Mouse (Mus musculus) kidney, embryonic 15.5 days (tissue): ENCODE measurements around the gene Ryk. TPM values are rescaled to one million over a fixed set of nuclear protein-coding genes. Genes with fewer than 3 reads are reported as not detected.

Experiments used
- ATAC-seq: fragments of 200-750 bp; cut with Nextera tagmentation; replicated peaks from 2 replicates; pipeline ENCODE4 v1.8.0; 2017; ENCODE audit warnings: moderate TSS enrichment; ENCODE audit not compliant: low FRiP score
- H3K27ac ChIP-seq: fragments of 300-500 bp; sonication (generic); 2 replicates; pipeline ENCODE4 v1.5.1; 2015; ENCODE audit warnings: mild to moderate bottlenecking, inconsistent platforms
- H3K27me3 ChIP-seq: fragments of 300-500 bp; sonication (generic); 2 replicates; pipeline ENCODE4 v1.6.1; 2015; ENCODE audit warnings: inconsistent platforms
- H3K36me3 ChIP-seq: fragments of 300-500 bp; sonication (generic); 2 replicates; pipeline ENCODE4 v1.6.1; 2015; ENCODE audit warnings: inconsistent platforms
- H3K4me1 ChIP-seq: fragments of 300-500 bp; sonication (generic); 2 replicates; pipeline ENCODE4 v1.6.1; 2015; ENCODE audit warnings: inconsistent platforms
- H3K4me2 ChIP-seq: fragments of 300-500 bp; sonication (generic); 2 replicates; pipeline ENCODE4 v1.6.1; 2015; ENCODE audit warnings: moderate library complexity, mild to moderate bottlenecking, inconsistent platforms
- H3K4me3 ChIP-seq: fragments of 300-500 bp; sonication (generic); replicated peaks from 2 replicates; pipeline ENCODE4 v1.5.1; 2015; ENCODE audit warnings: mild to moderate bottlenecking, inconsistent platforms
- H3K9ac ChIP-seq: fragments of 300-500 bp; sonication (generic); 2 replicates; pipeline ENCODE4 v1.6.1; 2015; ENCODE audit warnings: mild to moderate bottlenecking, inconsistent platforms
- H3K9me3 ChIP-seq: fragments of 300-500 bp; sonication (generic); replicated peaks from 2 replicates; pipeline ENCODE4 v1.6.1; 2016; ENCODE audit warnings: inconsistent platforms
- WGBS: fragments of 180-500 bp; shearing (Covaris S2); methylation state at CpG from one replicate; pipeline ENCODE4 v1.1.7; 2015; ENCODE audit warnings: mixed read lengths; 5-methylcytosine and 5-hydroxymethylcytosine counted together
- polyA plus RNA-seq: library from polyadenylated mRNA; unstranded; fragments of >200 nt; fragmentation: Nextera tagmentation; extraction: Ambion mirVana; gene quantifications from 2 replicates; pipeline ENCODE4 v1.2.1, GENCODE M21; 2015

The Ryk gene
- 19.7 and 19.8 TPM in 2 replicates for polyA plus RNA-seq

DNA sequence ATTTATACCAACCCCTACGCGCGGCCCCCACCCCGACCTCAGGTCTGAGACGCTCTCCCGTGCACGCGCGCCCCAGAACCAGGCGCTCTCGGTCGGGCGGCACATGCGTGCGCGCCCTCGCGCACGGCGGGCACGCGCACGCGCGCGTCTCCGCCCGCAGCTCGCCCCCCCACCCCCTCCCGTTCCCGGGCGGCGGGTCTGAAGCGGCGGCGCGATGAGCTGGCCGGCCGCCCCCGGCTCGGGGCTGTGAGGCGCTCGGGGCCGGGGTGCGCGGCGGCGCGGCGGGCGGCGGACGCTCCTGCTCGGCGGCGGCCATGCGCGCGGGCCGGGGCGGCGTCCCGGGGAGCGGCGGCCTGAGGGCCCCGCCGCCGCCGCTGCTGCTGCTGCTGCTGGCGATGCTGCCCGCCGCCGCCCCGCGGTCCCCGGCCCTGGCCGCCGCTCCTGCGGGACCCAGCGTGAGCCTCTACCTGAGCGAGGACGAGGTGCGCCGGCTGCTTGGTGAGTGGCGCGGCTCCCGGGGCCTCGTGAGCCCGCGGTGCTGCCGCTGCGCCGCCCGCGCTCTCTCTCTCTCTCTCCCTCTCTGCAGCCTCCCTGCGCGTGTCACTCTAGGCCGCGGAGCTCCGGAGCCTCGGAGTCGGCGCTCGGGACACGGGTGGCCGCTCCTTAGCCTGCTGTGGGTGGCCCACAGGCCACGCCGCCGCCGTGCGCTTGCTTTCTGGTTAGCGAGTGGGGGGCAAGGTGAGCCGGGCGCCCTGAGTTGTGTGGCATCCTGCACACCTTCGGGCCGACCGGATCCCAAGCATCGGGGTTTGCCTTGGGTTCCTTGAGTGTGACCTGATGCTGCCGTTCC, at the start of gene Ryk:
Gene Ryk (plus strand): TSS at position 176 of the 850 bp plus-strand sequence.
- WGBS, result under 1% methylated on average over 117 of the region's 119 CpGs
- Histone ChIP-seq H3K9ac (peak within 1 kb of the TSS; percentile 94), H3K4me2 (peak within 1 kb of the TSS; percentile 71), H3K4me3 (peak within 1 kb of the TSS; percentile 79), H3K27me3 (no peaks in the 10 kb centered on the region), H3K27ac (peak within 1 kb of the TSS; percentile 92), H3K9me3 (no peaks in the 10 kb centered on the region), H3K36me3 (no peaks in the 10 kb centered on the region), H3K4me1 (peaks cover 59% of the 10 kb centered on the region)
- peak; percentile 82 for ATAC-seq

DNA sequence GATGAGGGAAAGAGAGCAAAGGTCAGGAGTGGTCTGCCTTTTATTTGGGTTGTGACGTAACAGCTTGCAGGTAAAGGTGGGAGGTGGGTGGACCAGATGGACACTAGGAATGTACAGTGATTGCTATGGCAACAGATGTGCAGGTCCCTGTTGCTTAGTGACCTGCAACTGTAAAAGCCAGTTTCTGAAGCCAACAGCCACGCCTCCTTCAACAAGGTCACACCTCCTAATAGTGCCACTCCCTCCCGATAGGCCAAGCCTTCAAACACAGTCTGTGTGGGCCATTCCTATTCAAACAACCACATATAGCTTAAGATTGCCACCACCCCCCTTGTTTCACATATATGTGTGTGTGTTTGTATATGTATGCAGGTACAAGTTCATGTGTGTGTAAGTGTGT, 45.2 kb upstream of the Ryk start:
- peaks cover 11% of the 10 kb centered on the region; the same call in 1 of the 2 replicates for H3K4me1 ChIP-seq
- H3K36me3 ChIP-seq, result no peaks in the 10 kb centered on the region
- H3K4me2 ChIP-seq, result no peak overlapping the region
- WGBS, result 66% methylated on average over 3 of the region's 3 CpGs
- H3K27me3 ChIP-seq, result no peaks in the 10 kb centered on the region
- no peak for ATAC-seq
- H3K9ac ChIP-seq, result no peak overlapping the region
- no peaks in the 10 kb centered on the region; the same call in 1 of the 2 replicates for H3K9me3 ChIP-seq
- no peak overlapping the region for H3K27ac ChIP-seq
- H3K4me3 ChIP-seq, result no peak overlapping the region

DNA sequence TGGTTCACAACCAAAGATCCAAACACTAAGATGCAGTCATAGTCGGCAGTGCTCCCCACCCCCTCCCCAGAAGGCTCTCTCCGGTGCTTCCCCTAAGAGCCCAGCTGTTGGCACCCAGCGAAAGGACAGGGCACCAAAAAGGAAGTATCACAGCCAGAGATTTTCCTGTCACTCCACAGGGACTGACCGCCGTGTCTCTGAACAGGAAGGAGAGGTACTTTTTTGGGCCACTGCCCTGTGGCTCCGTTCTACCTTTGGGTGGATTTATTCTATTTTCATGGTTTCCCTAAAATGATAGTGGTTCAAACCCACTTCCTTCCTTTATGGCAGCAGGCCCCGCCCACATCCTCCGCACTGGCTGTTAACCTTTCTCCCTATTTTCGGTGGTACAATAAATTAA, 42.9 kb upstream of the Ryk start:
- H3K27me3 ChIP-seq, result no peaks in the 10 kb centered on the region
- 0 out of 2 replicates have a peak, but pooled peaks have one; percentile 36 for ATAC-seq
- whole genome bisulfite sequencing, result 41% methylated on average over 9 of the region's 9 CpGs
- H3K4me3 ChIP-seq, result no peak overlapping the region
- peak overlapping the region; percentile 21; the same call in 1 of the 2 replicates for H3K4me2 ChIP-seq
- peaks cover 11% of the 10 kb centered on the region; the same call in 1 of the 2 replicates for H3K4me1 ChIP-seq
- H3K9ac ChIP-seq, result no peak overlapping the region
- H3K9me3 ChIP-seq, result no peaks in the 10 kb centered on the region
- no peak overlapping the region for H3K27ac ChIP-seq
- no peaks in the 10 kb centered on the region for H3K36me3 ChIP-seq

DNA sequence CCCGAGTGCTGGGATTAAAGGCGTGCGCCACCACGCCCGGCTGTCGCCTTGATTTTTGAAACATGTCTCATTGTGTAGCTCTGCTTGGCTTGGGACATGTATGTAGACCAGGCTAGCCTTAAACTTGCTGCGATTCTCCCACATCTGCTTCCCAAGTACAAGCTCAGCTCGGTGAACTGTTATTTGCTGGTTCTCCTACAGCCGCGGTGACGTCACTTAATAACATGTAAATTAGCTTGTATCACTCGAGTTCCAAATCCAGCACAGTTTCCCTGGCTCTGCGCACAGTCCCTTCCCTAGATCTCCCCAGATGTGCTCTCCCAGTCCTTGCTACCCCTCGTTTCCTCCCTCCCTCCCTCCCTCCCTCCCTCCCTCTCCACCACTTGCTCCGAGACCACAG, 41.9 kb upstream of the Ryk start:
- no peak overlapping the region for H3K27ac ChIP-seq
- H3K9me3 ChIP-seq, result no peaks in the 10 kb centered on the region
- no peak overlapping the region for H3K4me3 ChIP-seq
- 74% methylated on average over 14 of the region's 15 CpGs for WGBS
- no peaks in the 10 kb centered on the region for H3K36me3 ChIP-seq
- H3K27me3 ChIP-seq, result no peaks in the 10 kb centered on the region
- no peak overlapping the region for H3K4me2 ChIP-seq
- H3K4me1 ChIP-seq, result peaks cover 11% of the 10 kb centered on the region; the same call in 1 of the 2 replicates
- no peak for ATAC-seq
- no peak overlapping the region for H3K9ac ChIP-seq

DNA sequence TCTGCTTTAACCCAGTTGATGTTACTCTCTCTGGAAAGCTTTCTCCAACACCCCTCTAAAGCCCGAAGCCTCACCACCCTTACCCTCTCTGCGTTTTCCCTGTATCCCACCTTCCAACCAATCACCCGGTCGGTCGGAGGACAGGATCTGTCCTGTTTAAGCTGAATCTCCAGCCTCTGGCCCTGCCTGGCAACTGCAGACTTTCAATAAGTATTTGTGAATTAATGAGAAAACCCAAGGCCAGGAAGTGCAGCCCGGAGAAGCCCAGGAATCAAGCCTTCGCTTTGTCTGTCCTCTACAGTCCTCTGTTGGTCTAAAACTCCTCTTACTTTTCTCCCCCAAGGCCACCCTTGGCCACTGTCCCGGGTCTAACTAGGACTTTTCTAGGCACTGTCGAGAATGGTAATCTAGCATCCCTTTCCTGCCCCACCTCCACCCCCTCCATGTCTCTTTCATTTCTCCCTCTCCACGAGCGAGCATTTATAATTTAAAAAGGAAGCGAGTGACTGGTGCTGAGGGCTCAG, 41.4 kb upstream of the Ryk start:
- Histone ChIP-seq H3K9me3 (no peaks in the 10 kb centered on the region), H3K4me2 (no peak overlapping the region), H3K27ac (no peak overlapping the region), H3K36me3 (no peaks in the 10 kb centered on the region), H3K9ac (no peak overlapping the region), H3K4me1 (peaks cover 11% of the 10 kb centered on the region; the same call in 1 of the 2 replicates), H3K27me3 (no peaks in the 10 kb centered on the region), H3K4me3 (no peak overlapping the region)
- ATAC-seq, result no peak
- 77% methylated on average over 12 of the region's 12 CpGs for WGBS

DNA sequence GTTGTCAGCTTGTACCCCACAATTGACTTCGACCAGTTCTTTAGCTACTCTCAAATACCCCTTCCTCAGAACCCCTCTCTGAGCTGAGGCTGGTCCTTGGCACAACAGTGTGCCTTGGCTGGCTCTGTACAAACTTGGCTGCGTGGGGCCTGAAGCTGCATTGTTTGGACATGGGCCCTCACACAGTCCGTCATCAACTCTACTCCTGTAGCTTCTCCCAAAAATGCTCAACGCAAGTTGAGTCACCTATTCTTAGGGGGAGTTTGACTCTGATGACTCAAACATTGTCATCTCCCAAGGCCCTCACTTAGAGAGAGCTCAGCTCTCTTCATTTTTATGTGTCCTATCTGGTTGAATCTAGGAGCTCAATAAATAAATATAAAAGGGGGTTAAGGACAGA, 36.3 kb upstream of the Ryk start:
- H3K9me3 ChIP-seq, result no peaks in the 10 kb centered on the region
- H3K36me3 ChIP-seq, result no peaks in the 10 kb centered on the region
- ATAC-seq, result no peak
- H3K9ac ChIP-seq, result no peak overlapping the region
- H3K27me3 ChIP-seq, result no peaks in the 10 kb centered on the region
- no peak overlapping the region for H3K4me3 ChIP-seq
- no peaks in the 10 kb centered on the region; the same call in 1 of the 2 replicates for H3K4me1 ChIP-seq
- H3K27ac ChIP-seq, result no peak overlapping the region
- 84% methylated on average over 4 of the region's 4 CpGs for WGBS
- no peak overlapping the region for H3K4me2 ChIP-seq

DNA sequence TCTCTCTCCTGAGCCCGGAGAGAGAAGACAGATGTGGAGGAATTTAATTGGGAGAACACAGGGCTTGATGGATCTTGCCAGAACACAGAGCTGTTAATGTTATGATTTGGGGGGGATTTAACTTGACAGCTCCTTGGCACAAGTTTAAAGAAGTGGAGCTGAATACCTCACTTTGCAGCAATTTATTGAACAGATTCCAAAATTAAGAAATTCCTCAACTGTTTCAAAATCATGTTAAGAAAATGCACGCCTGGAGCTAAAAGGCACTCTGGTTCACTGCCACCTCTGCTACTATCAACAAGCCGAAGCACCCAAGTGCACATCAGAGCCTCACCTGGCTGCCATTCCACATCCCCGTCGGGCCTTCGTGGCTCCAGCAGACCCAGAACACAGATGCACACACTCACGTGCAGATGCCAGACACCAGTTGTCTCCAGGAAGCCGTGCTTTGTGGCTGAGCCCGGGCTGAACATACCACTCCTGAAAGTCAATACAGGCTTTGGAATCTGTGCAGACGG, 28.6 kb upstream of the Ryk start:
- ATAC-seq, result no peak
- Histone ChIP-seq H3K4me2 (no peak overlapping the region), H3K36me3 (no peaks in the 10 kb centered on the region), H3K27ac (no peak overlapping the region), H3K4me1 (no peaks in the 10 kb centered on the region), H3K27me3 (no peaks in the 10 kb centered on the region), H3K4me3 (no peak overlapping the region), H3K9ac (no peak overlapping the region), H3K9me3 (no peaks in the 10 kb centered on the region)
- 67% methylated on average over 10 of the region's 10 CpGs for WGBS

DNA sequence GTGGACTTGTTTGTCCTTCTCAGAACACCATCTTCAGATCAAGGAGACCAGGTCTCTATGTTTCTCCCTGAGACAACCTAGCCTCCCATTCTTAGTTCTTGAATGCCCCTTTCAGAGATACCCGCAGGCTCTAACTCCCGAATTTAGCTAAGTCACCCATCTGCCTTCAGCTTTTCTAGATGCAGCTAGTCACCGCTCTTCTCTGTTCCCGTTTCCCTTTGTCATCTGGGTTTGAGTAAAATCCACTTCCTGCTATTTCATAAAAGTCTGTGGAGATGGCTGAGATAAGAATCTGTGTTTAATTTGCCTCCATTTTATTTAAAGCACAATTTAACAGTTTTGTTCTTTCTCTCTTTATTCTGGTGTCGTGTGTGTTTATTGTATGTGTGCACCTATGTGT, 23.5 kb upstream of the Ryk start:
- 77% methylated on average over 5 of the region's 5 CpGs for WGBS
- Histone ChIP-seq H3K9me3 (no peaks in the 10 kb centered on the region), H3K36me3 (no peaks in the 10 kb centered on the region), H3K4me2 (no peak overlapping the region), H3K4me3 (no peak overlapping the region), H3K4me1 (no peaks in the 10 kb centered on the region), H3K27ac (no peak overlapping the region), H3K9ac (no peak overlapping the region), H3K27me3 (no peaks in the 10 kb centered on the region)
- no peak for ATAC-seq

DNA sequence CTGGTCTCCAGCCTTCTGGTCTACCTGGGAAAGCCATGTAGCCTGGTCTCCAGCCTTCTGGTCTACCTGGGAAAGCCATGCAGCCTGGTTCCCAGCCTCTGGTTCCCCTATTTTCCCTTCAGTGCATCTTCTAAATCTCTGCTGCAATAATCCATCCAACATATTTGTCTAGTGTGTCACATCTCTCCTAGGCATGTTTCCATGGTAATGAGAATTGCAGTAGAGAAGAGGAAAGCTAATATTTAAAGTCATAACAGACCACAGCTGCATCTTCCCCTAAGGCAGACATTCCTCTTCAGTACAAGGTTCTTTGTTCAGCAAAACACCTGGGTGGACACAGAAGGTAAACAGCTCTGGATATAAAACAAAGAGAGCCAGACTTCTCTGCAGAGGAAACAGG, 16.5 kb upstream of the Ryk start:
- Histone ChIP-seq H3K9me3 (no peaks in the 10 kb centered on the region), H3K4me3 (no peak overlapping the region), H3K27me3 (no peaks in the 10 kb centered on the region), H3K36me3 (no peaks in the 10 kb centered on the region), H3K9ac (no peak overlapping the region), H3K4me2 (no peak overlapping the region), H3K4me1 (no peaks in the 10 kb centered on the region), H3K27ac (no peak overlapping the region)
- ATAC-seq, result no peak

DNA sequence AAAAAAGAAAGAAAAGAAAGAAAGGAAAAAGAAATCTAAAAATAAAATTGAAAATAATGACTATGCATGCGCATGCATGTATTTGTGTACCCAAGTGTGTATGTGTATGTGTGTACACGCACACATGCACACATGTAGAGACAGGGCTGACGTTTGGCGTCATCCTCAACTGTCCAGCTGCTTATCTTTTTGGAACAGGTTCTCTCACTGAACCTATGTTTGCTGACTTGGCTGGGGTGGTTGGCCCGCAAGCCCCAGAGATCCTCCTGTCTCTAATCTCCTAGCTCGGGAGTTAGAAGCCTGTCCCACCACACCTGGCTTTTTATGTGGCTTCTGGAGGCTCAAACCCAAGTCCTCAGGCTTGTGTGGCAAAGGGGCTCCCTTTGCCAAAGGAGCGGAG, 6.1 kb upstream of the Ryk start:
- Histone ChIP-seq H3K36me3 (no peaks in the 10 kb centered on the region), H3K9ac (no peak overlapping the region), H3K9me3 (no peaks in the 10 kb centered on the region), H3K27me3 (no peaks in the 10 kb centered on the region), H3K27ac (no peak overlapping the region), H3K4me2 (no peak overlapping the region), H3K4me1 (peaks cover 19% of the 10 kb centered on the region), H3K4me3 (no peak overlapping the region)
- 91% methylated on average over 7 of the region's 7 CpGs for whole genome bisulfite sequencing
- no peak for ATAC-seq

DNA sequence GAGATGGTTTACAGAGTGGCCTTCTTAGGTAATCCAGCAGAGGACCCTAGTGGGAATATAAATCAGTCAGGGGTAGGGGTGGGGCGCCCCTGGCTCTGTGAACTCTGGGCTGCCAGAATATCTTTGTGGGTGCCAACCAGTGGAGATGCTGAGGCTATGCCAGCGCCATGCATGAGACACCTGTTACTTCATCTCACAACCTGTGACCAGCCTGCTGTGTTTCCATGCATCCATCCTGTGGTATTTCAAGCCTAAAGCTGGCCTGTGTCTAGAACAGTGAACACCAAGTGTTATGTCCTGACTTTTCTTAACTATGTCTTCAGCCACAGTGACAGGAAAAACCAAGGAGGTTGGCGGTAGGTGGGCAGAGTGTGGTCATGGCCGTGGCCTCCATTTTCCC, 3.2 kb upstream of the Ryk start:
- H3K4me2 ChIP-seq, result no peak overlapping the region
- ATAC-seq, result no peak
- 94% methylated on average over 4 of the region's 4 CpGs for WGBS

DNA sequence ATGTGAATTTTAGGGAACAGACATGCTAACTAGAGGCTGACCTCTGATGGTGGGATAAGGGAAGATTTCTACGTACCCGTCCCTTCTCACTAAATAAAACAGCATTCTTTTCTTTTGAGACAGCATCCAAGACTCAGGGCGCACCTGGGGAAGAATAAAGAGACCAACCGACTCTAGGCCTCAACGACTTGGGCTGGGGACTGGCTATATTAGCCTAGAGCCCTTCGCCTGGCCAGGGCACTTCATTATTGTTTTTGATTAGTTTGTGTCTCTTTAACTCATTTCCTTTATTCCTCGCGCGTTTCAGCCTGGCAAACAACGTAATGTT, 339 bp upstream of the Ryk start:
- Histone ChIP-seq H3K36me3 (no peaks in the 10 kb centered on the region), H3K4me1 (peaks cover 55% of the 10 kb centered on the region), H3K4me2 (peak overlapping the region; percentile 71), H3K9ac (peak overlapping the region; percentile 94), H3K27me3 (no peaks in the 10 kb centered on the region), H3K27ac (peak overlapping the region; percentile 92; the same call in 1 of the 2 replicates), H3K9me3 (no peaks in the 10 kb centered on the region), H3K4me3 (peak overlapping the region; percentile 79)
- 17% methylated on average over 10 of the region's 10 CpGs for WGBS
- 0 out of 2 replicates have a peak, but pooled peaks have one; percentile 17 for ATAC-seq

More for the DNA sequence above, 3.2 kb upstream of the Ryk start:
- H3K9ac ChIP-seq, result no peak overlapping the region
- H3K36me3 ChIP-seq, result no peaks in the 10 kb centered on the region
- no peak overlapping the region for H3K4me3 ChIP-seq
- H3K4me1 ChIP-seq, result peaks cover 38% of the 10 kb centered on the region
- no peaks in the 10 kb centered on the region for H3K9me3 ChIP-seq
- no peaks in the 10 kb centered on the region for H3K27me3 ChIP-seq
- no peak overlapping the region for H3K27ac ChIP-seq
